Mouse (Mus musculus) small intestine, adult 2 months (tissue): Measurements from ENCODE around the gene Flcn.

Experiments
- CTCF ChIP-seq: fragments of 200-500 bp; IDR thresholded peaks from 2 replicates; pipeline ENCODE4 v1.5.1; 2012; ENCODE audit warnings: low read depth, mild to moderate bottlenecking, control low read depth, inconsistent platforms, low read length, moderate library complexity, mixed read lengths; ENCODE audit not compliant: insufficient replicate concordance, insufficient read length; ENCODE audit errors: extremely low read depth
- POLR2A ChIP-seq: fragments of 200-500 bp; IDR thresholded peaks from 2 replicates; pipeline ENCODE4 v1.6.1; 2012; ENCODE audit warnings: low read depth, mild to moderate bottlenecking, control low read depth, inconsistent platforms, low read length, moderate library complexity

DNA sequence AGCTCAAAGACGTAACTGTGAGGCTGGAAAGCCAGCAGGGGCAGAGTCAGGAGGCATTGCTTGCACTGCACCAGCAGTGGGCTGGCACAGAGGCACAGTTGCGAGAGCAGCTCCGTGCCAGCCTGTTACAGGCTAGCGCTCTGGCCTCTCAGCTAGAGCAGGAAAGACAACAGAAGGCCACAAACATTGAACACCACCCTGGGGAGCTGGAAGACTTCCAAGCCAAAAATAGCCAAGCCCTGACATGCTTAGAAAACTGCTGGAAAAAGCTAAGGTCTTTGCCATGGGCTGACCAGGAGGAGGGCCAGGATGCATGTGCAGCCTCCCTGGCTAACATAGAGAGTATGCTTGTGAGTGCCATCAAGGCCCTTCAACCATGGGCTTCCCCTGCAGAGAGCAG is 50.6 kb downstream of the Flcn start:
- TF ChIP-seq CTCF (no peak), POLR2A (no peak)
